Mouse (Mus musculus) liver, embryonic 15.5 days (tissue): ENCODE measurements around the gene Trim65. TPM values are rescaled to one million over a fixed set of nuclear protein-coding genes. Genes with fewer than 3 reads are reported as not detected.
"Not testable (repeated sequence)": the region's sequence is repeated elsewhere in the genome, so short reads cannot be mapped to it uniquely, and the experiment has no call there.

Source experiments
- ATAC-seq: fragments of 200-750 bp; cut with Nextera tagmentation; 2 replicates; pipeline ENCODE4 v1.8.0; 2017; ENCODE audit warnings: moderate number of reproducible peaks, mild to moderate bottlenecking, moderate library complexity; ENCODE audit not compliant: insufficient read depth
- H3K27ac ChIP-seq: fragments of 300-500 bp; sonication (generic); replicated peaks from 2 replicates; pipeline ENCODE4 v1.5.1; 2015; ENCODE audit warnings: mild to moderate bottlenecking, inconsistent platforms
- H3K27me3 ChIP-seq: fragments of 300-500 bp; sonication (generic); 2 replicates; pipeline ENCODE4 v1.6.1; 2015; ENCODE audit warnings: mild to moderate bottlenecking, inconsistent platforms
- H3K36me3 ChIP-seq: fragments of 300-500 bp; sonication (generic); replicated peaks from 2 replicates; pipeline ENCODE4 v1.6.1; 2015; ENCODE audit warnings: moderate library complexity, mild to moderate bottlenecking, inconsistent platforms
- H3K4me1 ChIP-seq: fragments of 300-500 bp; sonication (generic); replicated peaks from 2 replicates; pipeline ENCODE4 v1.6.1; 2015; ENCODE audit warnings: inconsistent platforms
- H3K4me2 ChIP-seq: fragments of 300-500 bp; sonication (generic); 2 replicates; pipeline ENCODE4 v1.6.1; 2015; ENCODE audit warnings: moderate library complexity, mild to moderate bottlenecking, inconsistent platforms
- H3K4me3 ChIP-seq: fragments of 300-500 bp; sonication (generic); replicated peaks from 2 replicates; pipeline ENCODE4 v1.5.1; 2015; ENCODE audit warnings: mild to moderate bottlenecking, inconsistent platforms
- H3K9ac ChIP-seq: fragments of 300-500 bp; sonication (generic); 2 replicates; pipeline ENCODE4 v1.6.1; 2015; ENCODE audit warnings: moderate library complexity, mild to moderate bottlenecking, inconsistent platforms
- H3K9me3 ChIP-seq: fragments of 300-500 bp; sonication (generic); replicated peaks from 2 replicates; pipeline ENCODE4 v1.6.1; 2016; ENCODE audit warnings: inconsistent platforms
- WGBS: fragments of 180-500 bp; shearing (Covaris S2); methylation state at CpG from one replicate; pipeline ENCODE4 v1.1.7; 2015; ENCODE audit warnings: mixed read lengths; ENCODE audit not compliant: insufficient replicate concordance; 5-methylcytosine and 5-hydroxymethylcytosine counted together
- polyA plus RNA-seq: library from polyadenylated mRNA; unstranded; fragments of >200 nt; fragmentation: Nextera tagmentation; extraction: Ambion mirVana; gene quantifications from 2 replicates; pipeline ENCODE4 v1.2.1, GENCODE M21; 2015

Trim65 gene
- polyA plus RNA-seq, 1 experiment from 2014 or later: 1.2 TPM

GRCm38 (mm10) chr11:116098711-116099460, 32.0 kb downstream of the Trim65 start:
- Histone ChIP-seq H3K9me3 (no peaks in the 10 kb centered on the region), H3K4me2 (no peak overlapping the region), H3K27me3 (no peaks in the 10 kb centered on the region; the same call in 1 of the 2 replicates), H3K36me3 (no peaks in the 10 kb centered on the region), H3K4me3 (no peak overlapping the region), H3K27ac (peak overlapping the region; percentile 42; the same call in 1 of the 2 replicates), H3K4me1 (peaks cover 53% of the 10 kb centered on the region), H3K9ac (no peak overlapping the region)
- ATAC-seq: no peak
- 59% methylated on average over 14 of the region's 14 CpGs for WGBS

GRCm38 (mm10) chr11:116096213-116097108, 34.5 kb downstream of the Trim65 start:
- no peaks in the 10 kb centered on the region; the same call in 1 of the 2 replicates for H3K27me3 ChIP-seq
- no peak overlapping the region for H3K27ac ChIP-seq

GRCm38 (mm10) chr11:116095573-116095972, 35.4 kb downstream of the Trim65 start:
- 8% methylated on average over 3 of the region's 3 CpGs for WGBS
- no peaks in the 10 kb centered on the region for H3K9me3 ChIP-seq
- H3K4me2 ChIP-seq: no peak overlapping the region
- H3K4me3 ChIP-seq: no peak overlapping the region
- no peak overlapping the region for H3K9ac ChIP-seq
- no peaks in the 10 kb centered on the region for H3K27me3 ChIP-seq
- ATAC-seq: no peak
- no peaks in the 10 kb centered on the region for H3K36me3 ChIP-seq
- 0 out of 2 replicates have a peak overlapping the region, but pooled peaks have one; percentile 20 for H3K27ac ChIP-seq
- peaks cover 36% of the 10 kb centered on the region for H3K4me1 ChIP-seq

More at GRCm38 (mm10) chr11:116096213-116097108, 34.5 kb downstream of the Trim65 start:
- Histone ChIP-seq H3K4me1 (peaks cover 41% of the 10 kb centered on the region), H3K4me2 (no peak overlapping the region), H3K9me3 (no peaks in the 10 kb centered on the region), H3K9ac (no peak overlapping the region), H3K36me3 (no peaks in the 10 kb centered on the region), H3K4me3 (no peak overlapping the region)
- 75% methylated on average over 5 of the region's 5 CpGs for WGBS
- no peak for ATAC-seq

- H3K9ac ChIP-seq: 0 out of 2 replicates have a peak overlapping the region, but pooled peaks have one; percentile 26
- H3K27me3 ChIP-seq: no peaks in the 10 kb centered on the region
- peak overlapping the region; percentile 68 for H3K27ac ChIP-seq
- no peak for ATAC-seq
- 11% methylated on average over 16 of the region's 16 CpGs for WGBS
- H3K4me1 ChIP-seq: peaks cover 21% of the 10 kb centered on the region
- no peaks in the 10 kb centered on the region for H3K36me3 ChIP-seq
- no peaks in the 10 kb centered on the region for H3K9me3 ChIP-seq
- no peak overlapping the region for H3K4me3 ChIP-seq
- H3K4me2 ChIP-seq: peak overlapping the region; percentile 56
These were observed 37.0 kb downstream of the Trim65 start for GRCm38 (mm10) chr11:116093771-116094565.

GRCm38 (mm10) chr11:116092959-116093358, 38.0 kb downstream of the Trim65 start:
- not testable (repeated sequence) for ATAC-seq, H3K4me3 ChIP-seq, H3K27me3 ChIP-seq, H3K27ac ChIP-seq, H3K9me3 ChIP-seq, H3K4me2 ChIP-seq, H3K9ac ChIP-seq, H3K36me3 ChIP-seq
- WGBS: 68% methylated on average over 6 of the region's 6 CpGs
- H3K4me1 ChIP-seq: peaks cover 22% of the 10 kb centered on the region

- WGBS: 80% methylated on average over 6 of the region's 6 CpGs
- Histone ChIP-seq H3K4me3 (no peak overlapping the region), H3K9me3 (no peaks in the 10 kb centered on the region), H3K27ac (no peak overlapping the region), H3K9ac (no peak overlapping the region), H3K36me3 (no peaks in the 10 kb centered on the region), H3K27me3 (no peaks in the 10 kb centered on the region), H3K4me1 (peaks cover 27% of the 10 kb centered on the region), H3K4me2 (no peak overlapping the region)
- no peak for ATAC-seq
These were observed 39.3 kb downstream of the Trim65 start for GRCm38 (mm10) chr11:116091591-116091990.

- Histone ChIP-seq H3K27me3 (no peaks in the 10 kb centered on the region), H3K4me2 (no peak overlapping the region), H3K4me3 (no peak overlapping the region), H3K9ac (no peak overlapping the region), H3K9me3 (no peaks in the 10 kb centered on the region), H3K36me3 (0 out of 2 replicates have a peak, but pooled peaks cover 10% of the 10 kb centered on the region), H3K27ac (no peak overlapping the region), H3K4me1 (peaks cover 46% of the 10 kb centered on the region)
- 77% methylated on average over 6 of the region's 6 CpGs for WGBS
- ATAC-seq: no peak
These were observed 41.4 kb downstream of the Trim65 start for GRCm38 (mm10) chr11:116089545-116089944.

GRCm38 (mm10) chr11:116088741-116089394, 42.1 kb downstream of the Trim65 start:
- no peaks in the 10 kb centered on the region for H3K9me3 ChIP-seq
- H3K27me3 ChIP-seq: no peaks in the 10 kb centered on the region
- ATAC-seq: no peak
- no peak overlapping the region for H3K4me2 ChIP-seq
- no peak overlapping the region for H3K9ac ChIP-seq
- H3K36me3 ChIP-seq: peaks cover 17% of the 10 kb centered on the region
- peaks cover 48% of the 10 kb centered on the region for H3K4me1 ChIP-seq
- WGBS: 26% methylated on average over 11 of the region's 11 CpGs
- H3K4me3 ChIP-seq: no peak overlapping the region
- H3K27ac ChIP-seq: peak overlapping the region; percentile 87

GRCm38 (mm10) chr11:116088188-116088587, 42.7 kb downstream of the Trim65 start:
- Histone ChIP-seq H3K4me3 (0 out of 2 replicates have a peak overlapping the region, but pooled peaks have one; percentile 65), H3K9me3 (no peaks in the 10 kb centered on the region), H3K27ac (peak overlapping the region; percentile 87), H3K4me2 (peak overlapping the region; percentile 78), H3K4me1 (peaks cover 48% of the 10 kb centered on the region), H3K27me3 (no peaks in the 10 kb centered on the region), H3K36me3 (peaks cover 23% of the 10 kb centered on the region), H3K9ac (peak overlapping the region; percentile 65; the same call in 1 of the 2 replicates)
- ATAC-seq: no peak
- WGBS: 38% methylated on average over 8 of the region's 8 CpGs
